Mouse (Mus musculus): ENCODE measurements at regions not wholly inside any gene's neighbourhood (a gene's known extent, or its start where the extent isn't known, plus 50 kb on each side); places are given as distances from the start of the nearest gene placed in this dataset.

- peak; percentile 76 for ATAC-seq
Observed at GRCm38 (mm10) chr2:71644038-71644470, 97.5 kb upstream of the Dlx2 start.

GRCm38 (mm10) chr2:71647914-71648497, 97.4 kb upstream of the Itga6 start:
- ATAC-seq: no peak

GRCm38 (mm10) chr2:71651662-71652061, 93.8 kb upstream of the Itga6 start:
- ATAC-seq: no peak

DNA sequence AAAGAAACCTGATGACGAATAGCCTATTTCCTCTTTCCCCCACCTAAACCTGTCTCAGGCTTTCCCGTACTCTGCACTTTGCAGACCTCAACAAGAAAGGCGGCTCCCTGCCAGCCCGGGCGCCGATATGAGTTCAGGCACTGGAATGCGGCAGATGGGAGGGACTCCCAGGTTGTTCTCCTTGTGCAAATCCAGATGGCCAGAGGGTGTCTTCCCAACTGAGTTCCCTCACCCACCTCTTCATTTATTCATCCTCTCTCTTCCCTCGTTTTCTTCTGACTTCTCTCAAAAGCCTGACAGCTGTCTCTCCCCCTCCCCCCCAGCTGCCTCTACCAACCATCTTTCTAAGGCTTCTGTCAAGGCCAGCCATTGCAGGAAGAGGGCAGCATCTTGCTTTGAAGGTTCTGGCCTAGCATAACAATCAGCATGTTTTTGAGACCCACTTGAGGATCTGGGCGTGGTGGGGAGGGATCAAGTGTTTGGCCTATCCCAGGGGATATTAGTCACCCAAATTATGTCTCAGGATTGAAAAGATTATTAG, 93.1 kb upstream of the Itga6 start:
- ATAC-seq: no peak

GRCm38 (mm10) chr2:71654817-71655503, 90.5 kb upstream of the Itga6 start:
- no peak for ATAC-seq

DNA sequence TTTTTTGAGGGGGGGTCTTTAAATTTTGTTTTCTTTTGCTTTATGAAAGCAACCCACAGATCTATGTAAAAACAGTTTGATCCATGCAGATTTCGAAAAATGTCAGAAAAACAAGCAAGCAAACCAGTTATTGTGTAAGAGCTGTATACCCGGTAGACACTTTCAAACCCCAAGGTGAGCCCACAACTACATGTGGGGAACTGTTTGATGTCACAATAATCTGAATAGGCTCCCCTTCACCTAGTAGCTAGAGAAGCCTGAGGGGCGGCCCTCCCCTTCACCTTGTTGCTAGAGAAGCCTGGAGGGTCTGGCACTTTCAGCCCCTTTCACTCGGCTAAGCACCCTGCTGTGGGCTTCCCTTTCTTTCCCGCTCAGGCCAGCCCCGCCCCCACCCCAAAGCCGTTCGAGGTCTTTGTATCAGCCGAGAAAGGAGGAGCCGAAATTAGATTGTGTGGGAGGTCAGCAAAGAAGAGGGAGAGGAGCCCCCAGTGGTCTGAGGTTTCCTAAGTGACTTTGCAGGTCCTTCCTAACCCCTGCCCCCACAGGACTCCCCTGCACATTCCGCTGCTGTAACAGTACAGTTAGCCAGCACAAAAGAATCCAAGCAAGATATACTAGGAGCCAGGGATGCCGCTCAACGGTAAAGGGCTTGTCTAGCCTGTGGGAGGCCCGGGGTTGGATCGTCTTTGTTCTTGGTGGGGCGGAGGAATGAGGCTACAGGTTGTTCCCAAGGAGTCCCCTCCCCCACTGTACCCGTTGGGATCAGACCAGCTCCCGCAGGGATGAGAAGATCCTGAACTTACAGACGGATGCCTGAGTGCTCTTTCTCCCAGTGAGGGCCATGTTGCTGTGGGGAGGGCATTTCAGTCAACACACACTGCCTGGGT, 89.7 kb upstream of the Itga6 start:
- no peak for ATAC-seq

DNA sequence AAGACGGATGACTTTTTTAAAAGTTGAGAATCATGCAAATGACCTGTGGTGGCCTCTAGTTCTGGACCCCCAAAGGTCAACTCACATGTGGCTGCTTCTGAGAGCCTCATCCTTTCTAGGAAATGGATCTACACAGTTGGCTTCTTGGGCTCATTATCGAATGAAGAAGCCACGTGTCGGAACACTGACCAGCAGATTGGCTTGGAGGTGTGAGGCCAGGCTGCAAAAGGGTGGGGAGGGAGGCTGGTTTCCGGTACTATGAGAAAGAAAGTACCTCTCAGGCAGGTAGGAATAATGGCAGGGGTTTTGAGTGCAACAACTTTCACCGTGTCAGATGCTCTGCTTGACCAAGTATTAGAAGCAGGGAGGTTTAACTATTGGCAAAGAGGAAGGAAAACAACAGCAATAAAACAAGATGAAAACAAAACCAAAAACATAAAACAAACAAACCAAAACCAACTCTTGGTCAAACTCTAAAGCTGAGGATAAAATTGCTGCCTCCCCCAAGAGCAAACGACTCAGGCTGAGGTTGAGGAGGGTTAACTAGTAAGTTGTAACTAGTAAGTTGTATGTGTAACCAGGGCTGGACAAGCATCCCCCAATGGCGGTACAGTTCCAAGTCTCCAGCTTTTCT, 88.7 kb upstream of the Itga6 start:
- no peak for ATAC-seq

GRCm38 (mm10) chr2:71661438-71661837, 84.0 kb upstream of the Itga6 start:
- no peak for ATAC-seq

DNA sequence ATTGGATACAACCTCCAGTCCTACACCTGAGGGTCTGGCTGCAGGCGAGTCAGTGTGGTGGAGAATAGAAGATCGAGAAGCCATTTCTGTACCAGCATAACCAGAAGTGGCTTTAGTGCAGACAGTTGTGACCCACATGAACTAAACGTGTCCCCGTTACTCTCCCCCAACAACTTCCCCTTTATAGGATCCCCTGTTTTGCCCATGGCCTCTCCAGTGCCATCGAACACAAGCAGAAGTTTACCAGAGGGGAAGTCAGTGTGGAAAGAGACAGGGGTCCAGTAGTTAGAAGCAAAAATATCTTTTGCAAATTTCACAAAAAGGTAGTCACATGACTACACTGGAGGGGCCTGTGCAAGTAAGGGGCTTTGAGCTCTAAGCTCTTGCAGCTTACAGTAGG, 83.4 kb upstream of the Itga6 start:
- no peak for ATAC-seq

- ATAC-seq: no peak
Observed at GRCm38 (mm10) chr2:71663453-71663852, 82.0 kb upstream of the Itga6 start.

DNA sequence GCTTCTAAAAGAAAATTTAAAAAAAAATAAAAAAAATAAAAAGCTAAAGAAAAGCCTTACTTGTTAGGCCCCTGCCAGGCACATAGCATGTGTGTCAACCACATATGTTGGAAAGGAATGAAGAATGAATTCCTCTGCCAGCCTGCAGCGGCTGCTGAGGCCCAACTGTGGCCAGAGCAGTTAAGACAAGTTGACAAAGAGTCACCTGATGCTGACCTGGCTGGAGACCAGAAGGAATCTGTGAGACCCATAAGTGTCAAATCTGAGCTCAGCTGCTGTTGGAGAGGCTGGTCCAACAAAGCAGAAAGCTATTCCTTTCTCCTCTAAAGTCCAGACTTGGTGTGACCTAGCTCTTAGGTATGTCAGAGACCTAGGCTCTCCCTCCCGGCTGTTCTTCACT, 78.5 kb upstream of the Itga6 start:
- ATAC-seq: no peak

GRCm38 (mm10) chr2:71667746-71668145, 77.7 kb upstream of the Itga6 start:
- peak; percentile 51 for ATAC-seq

DNA sequence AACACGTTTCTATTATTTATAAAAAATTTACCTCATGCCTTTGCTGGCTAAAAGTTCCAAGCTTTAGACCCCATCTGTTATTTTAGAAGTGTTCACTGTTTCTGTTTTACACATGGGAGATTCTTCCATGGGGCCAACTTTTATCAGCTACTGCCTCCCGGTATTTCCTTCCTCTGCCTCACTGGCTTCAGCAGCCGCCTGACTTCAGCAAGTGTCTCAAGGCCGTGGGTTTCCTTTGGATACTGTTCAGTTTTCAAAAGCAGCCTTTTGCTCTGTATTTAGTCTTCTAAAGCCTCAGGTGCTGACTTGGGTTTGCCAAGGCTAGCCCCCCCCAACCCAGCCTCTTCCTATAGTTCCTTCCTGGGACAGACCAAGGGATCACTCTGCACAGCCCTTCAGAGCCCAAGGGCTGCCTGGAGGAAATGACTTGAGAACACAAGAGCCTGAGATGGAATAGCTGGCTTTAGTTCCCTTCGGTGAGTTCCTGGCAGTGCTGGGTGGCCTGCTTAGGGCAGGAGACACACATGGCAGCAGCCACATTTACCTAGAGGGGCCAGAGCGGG, 75.1 kb upstream of the Itga6 start:
- no peak for ATAC-seq

GRCm38 (mm10) chr2:71670882-71671281, 74.5 kb upstream of the Itga6 start:
- no peak for ATAC-seq

DNA sequence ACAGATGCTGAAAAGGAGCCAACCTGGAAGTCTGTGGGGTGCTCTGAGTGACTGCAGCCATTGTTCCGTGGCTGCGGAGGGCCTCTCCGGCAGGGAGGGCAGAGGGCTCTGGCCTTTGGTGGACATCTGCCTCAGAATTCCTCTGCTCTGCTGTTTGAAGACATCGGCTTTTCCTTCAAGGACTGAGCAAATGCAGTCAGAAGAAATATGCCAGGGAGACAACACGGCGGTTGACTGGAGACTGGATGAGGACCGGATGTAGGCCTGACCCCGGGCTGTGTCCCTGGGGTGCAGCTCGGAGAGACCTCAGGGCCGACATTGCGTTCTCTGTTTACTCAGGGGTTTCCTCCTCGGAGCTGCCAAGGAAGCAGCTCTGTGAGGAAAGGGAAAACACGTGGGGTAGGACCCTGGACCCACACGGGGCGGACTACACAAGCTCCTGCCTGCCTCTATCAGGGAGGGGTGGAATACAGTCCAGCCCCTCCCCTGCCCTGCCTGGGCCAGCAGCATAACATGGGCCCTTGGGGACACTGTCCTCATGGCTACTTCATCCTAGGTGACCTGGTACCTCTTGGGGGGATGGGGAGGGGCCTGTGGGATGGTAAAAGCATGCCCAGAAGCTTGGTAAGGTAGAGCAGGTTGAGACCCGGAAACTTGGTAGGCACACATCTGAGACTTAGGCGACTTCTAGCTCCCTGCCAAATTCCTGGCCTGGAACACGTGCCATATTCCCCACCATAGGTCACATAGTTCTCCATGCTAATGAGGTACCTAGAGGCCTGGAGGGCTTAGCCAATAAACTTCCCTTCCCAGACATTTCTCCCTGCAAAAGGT, 72.1 kb upstream of the Itga6 start:
- ATAC-seq: no peak

- no peak for ATAC-seq
Observed at GRCm38 (mm10) chr2:71680746-71681145, 64.7 kb upstream of the Itga6 start.

GRCm38 (mm10) chr2:71681148-71681547, 64.3 kb upstream of the Itga6 start:
- ATAC-seq: no peak

GRCm38 (mm10) chr2:71683375-71683774, 62.0 kb upstream of the Itga6 start:
- no peak for ATAC-seq

GRCm38 (mm10) chr2:71685239-71685638, 60.2 kb upstream of the Itga6 start:
- ATAC-seq: no peak

DNA sequence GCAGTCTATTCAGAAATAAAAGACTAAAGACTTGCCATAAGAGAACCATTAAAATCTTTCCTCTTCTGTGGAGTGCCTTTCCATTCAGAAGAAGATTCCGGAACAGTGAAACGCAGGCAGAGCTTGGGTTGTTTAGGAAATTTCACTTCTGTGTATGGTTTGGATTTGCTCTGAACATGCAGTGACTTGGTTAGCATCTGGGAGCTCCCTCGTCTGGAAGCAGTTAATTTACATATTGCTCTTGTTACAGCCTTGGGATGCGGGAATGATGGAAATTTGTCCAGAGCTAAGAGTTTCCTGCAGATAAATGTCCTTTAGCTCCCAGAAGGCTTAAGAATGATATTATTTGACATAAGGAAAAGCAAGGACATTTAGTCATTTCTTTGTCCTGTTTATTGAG, 56.4 kb upstream of the Itga6 start:
- ATAC-seq: no peak
